9 mouse cellular contexts compared by ENCODE assay signal in genomic region chrX:60013084-60013676, GRCm38 (mm10). TPM values are rescaled to one million over a fixed set of nuclear protein-coding genes. Genes with fewer than 3 reads are reported as not detected.
DNase-seq lines count a peak whose midpoint lies in the region; ATAC-seq and TF ChIP-seq lines count a peak whose summit lies in the region.
"Had no signal": no experiment of that assay in that cellular context is flagged by ENCODE, and none has a peak within 500 bp of the region (broad histone marks: within the 10 kb centered on the region; RNA-seq: fewer than 3 reads in every experiment).

No protein-coding gene starts in this region.

- no peaks in the 10 kb centered on the region for H3K27me3 ChIP-seq in kidney, embryonic 14.5 days (ENCODE audit: control insufficient read depth, insufficient read depth, low read length)
- H3K27me3 ChIP-seq in E14TG2a.4 (ENCODE audit: insufficient read depth, low read length): no peaks in the 10 kb centered on the region
- H3K27me3 ChIP-seq: embryonic facial prominence, embryonic 12.5 days; limb, embryonic 12.5 days had no signal

- TF ChIP-seq CTCF in E14TG2a.4 (conservative IDR thresholded peaks at IDR 0.05; ENCODE audit: low read length): peak; percentile 36

- H3K9me3 ChIP-seq in kidney, embryonic 14.5 days (ENCODE audit: control insufficient read depth, low read length): no peaks in the 10 kb centered on the region
- H3K9me3 ChIP-seq in E14TG2a.4 (ENCODE audit: low read length): no peaks in the 10 kb centered on the region
- H3K9me3 ChIP-seq: embryonic facial prominence, embryonic 12.5 days; limb, embryonic 12.5 days had no signal

- no peaks in the 10 kb centered on the region for H3K4me1 ChIP-seq in kidney, embryonic 14.5 days (ENCODE audit: control insufficient read depth, insufficient read depth, low read length)
- H3K4me1 ChIP-seq in E14TG2a.4 (replicated peaks; ENCODE audit: low read depth, low read length): no peaks in the 10 kb centered on the region
- H3K4me1 ChIP-seq: embryonic facial prominence, embryonic 12.5 days; limb, embryonic 12.5 days had no signal

- DNase-seq in kidney, adult 18-20 months: peak; percentile 34
- peak; percentile 52 for DNase-seq in A20 (ENCODE audit: low read depth, low spot score)
- DNase-seq in cerebellum, adult 8-10 months: peak; percentile 23
- DNase-seq in kidney, postnatal 10 days: peak; percentile 54
- peak; percentile 10 for DNase-seq in right cerebral cortex, postnatal 4 days

- H3K27ac ChIP-seq in kidney, embryonic 14.5 days (ENCODE audit: low read depth, low read length): no peak overlapping the region
- H3K27ac ChIP-seq: embryonic facial prominence, embryonic 12.5 days; limb, embryonic 12.5 days had no signal

- no peak for ATAC-seq in kidney, embryonic 14.5 days (ENCODE audit: low FRiP score, low TSS enrichment)

- H3K4me2 ChIP-seq in kidney, embryonic 14.5 days (replicated peaks; ENCODE audit: low read depth, low read length): no peak overlapping the region
- H3K4me2 ChIP-seq: embryonic facial prominence, embryonic 12.5 days; limb, embryonic 12.5 days had no signal

- no peak overlapping the region for H3K9ac ChIP-seq in kidney, embryonic 14.5 days (ENCODE audit: low read depth, low read length)
- H3K9ac ChIP-seq: embryonic facial prominence, embryonic 12.5 days; limb, embryonic 12.5 days had no signal

- H3K4me3 ChIP-seq in kidney, embryonic 14.5 days (ENCODE audit: low read length): no peak overlapping the region
- H3K4me3 ChIP-seq in E14TG2a.4 (replicated peaks; ENCODE audit: low read length): no peak overlapping the region
- H3K4me3 ChIP-seq: embryonic facial prominence, embryonic 12.5 days; limb, embryonic 12.5 days had no signal

- no peaks in the 10 kb centered on the region for H3K36me3 ChIP-seq in kidney, embryonic 14.5 days (ENCODE audit: control insufficient read depth, insufficient read depth, low read length)
- H3K36me3 ChIP-seq in E14TG2a.4 (ENCODE audit: insufficient read depth, low read length): no peaks in the 10 kb centered on the region
- H3K36me3 ChIP-seq: embryonic facial prominence, embryonic 12.5 days; limb, embryonic 12.5 days had no signal

RNA-seq across cellular contexts. Expression of gene F9, which starts 13.9 kb away (rescaled TPM):
- polyA plus RNA-seq in kidney, embryonic 14.5 days (2014; fragmentation: Nextera tagmentation; extraction: Ambion mirVana): not detected in 2 replicates
- polyA plus RNA-seq: embryonic facial prominence, embryonic 12.5 days; limb, embryonic 12.5 days had no signal
